ENCODE assay signal across 21 mouse cellular contexts in genomic region chrX:57130633-57131032, GRCm38 (mm10). TPM values are rescaled to one million over a fixed set of nuclear protein-coding genes. Genes with fewer than 3 reads are reported as not detected.
DNase-seq lines count a peak whose midpoint lies in the region; ATAC-seq and TF ChIP-seq lines count a peak whose summit lies in the region.
"Had no signal": no experiment of that assay in that cellular context is flagged by ENCODE, and none has a peak within 500 bp of the region (broad histone marks: within the 10 kb centered on the region; RNA-seq: fewer than 3 reads in every experiment).

No protein-coding gene starts in this region.

- no peak for TF ChIP-seq POLR2A in thymus, adult 2 months (IDR thresholded peaks at IDR 0.05; ENCODE audit: control insufficient read depth, extremely low read depth, insufficient read depth, low read length, poor library complexity)

- CTCF ChIA-PET in Patski (lab: Charles Lee), result interaction anchor here (1.7 kb wide), 1 partner anchor 559 kb away, joined by 3 read pairs; no protein-coding TSS in a partner anchor

- no peak overlapping the region for H3K9ac ChIP-seq in forebrain, embryonic 11.5 days (ENCODE audit: low read length)
- H3K9ac ChIP-seq: hindbrain, embryonic 12.5 days; liver, embryonic 14.5 days; midbrain, embryonic 15.5 days; neural tube, embryonic 12.5 days; stomach, embryonic 15.5 days had no signal

- no peaks in the 10 kb centered on the region for H3K9me3 ChIP-seq in forebrain, embryonic 11.5 days (ENCODE audit: control insufficient read depth, low read length)
- H3K9me3 ChIP-seq: hindbrain, embryonic 12.5 days; midbrain, embryonic 15.5 days; neural tube, embryonic 12.5 days; stomach, embryonic 15.5 days had no signal

- POLR2A ChIA-PET in Patski (lab: Charles Lee), result no interaction called here

- H3K4me1 ChIP-seq in thymus, adult 2 months (replicated peaks; ENCODE audit: control insufficient read depth, insufficient read depth, low read length), result no peaks in the 10 kb centered on the region
- H3K4me1 ChIP-seq in forebrain, embryonic 11.5 days (replicated peaks; ENCODE audit: control insufficient read depth, insufficient read depth, low read length), result no peaks in the 10 kb centered on the region
- H3K4me1 ChIP-seq: hindbrain, embryonic 12.5 days; midbrain, embryonic 15.5 days; neural tube, embryonic 12.5 days; stomach, embryonic 15.5 days had no signal

- no peak for TF ChIP-seq CTCF in thymus, adult 2 months (IDR thresholded peaks at IDR 0.05; ENCODE audit: borderline replicate concordance, control insufficient read depth, extremely low read depth, insufficient read depth, low read length, poor library complexity)
- TF ChIP-seq CTCF in Patski (IDR thresholded peaks at IDR 0.05), result peak; percentile 42

- no peak overlapping the region for H3K4me3 ChIP-seq in thymus, adult 2 months (ENCODE audit: control insufficient read depth, insufficient read depth, low read length)
- H3K4me3 ChIP-seq in forebrain, embryonic 11.5 days (ENCODE audit: low read depth, low read length), result no peak overlapping the region
- H3K4me3 ChIP-seq: hindbrain, embryonic 12.5 days; midbrain, embryonic 15.5 days; neural tube, embryonic 12.5 days; stomach, embryonic 15.5 days had no signal

- no peaks in the 10 kb centered on the region for H3K36me3 ChIP-seq in thymus, adult 2 months (ENCODE audit: control insufficient read depth, insufficient read depth, low read length)
- H3K36me3 ChIP-seq in forebrain, embryonic 11.5 days (ENCODE audit: control insufficient read depth, insufficient read depth, low read length), result no peaks in the 10 kb centered on the region
- H3K36me3 ChIP-seq: hindbrain, embryonic 12.5 days; midbrain, embryonic 15.5 days; neural tube, embryonic 12.5 days; stomach, embryonic 15.5 days had no signal

- peak; percentile 2 for DNase-seq in kidney, adult 9 months
- no peak for DNase-seq in kidney, adult 8-10 months
- DNase-seq in thymus, adult 2 months, result peak; percentile 1
- no peak for DNase-seq in thymus, adult 18-20 months
- DNase-seq in Patski (ENCODE audit: low read depth, low spot score), result no peak
- DNase-seq in gastrocnemius, postnatal 10 days, result no peak
- DNase-seq in forebrain, embryonic 11.5 days (ENCODE audit: low spot score), result no peak
- DNase-seq: cerebellum, adult 2 months; embryo, embryonic 11 days; gastrocnemius, postnatal 25 days; kidney, adult 11 months; layer of hippocampus, adult 9-11 months had no signal

- ATAC-seq in Patski, result no peak
- ATAC-seq in forebrain, embryonic 11.5 days (replicated peaks; ENCODE audit: low FRiP score), result no peak
- ATAC-seq: midbrain, embryonic 15.5 days had no signal

- H3K27ac ChIP-seq in thymus, adult 2 months (ENCODE audit: control insufficient read depth, insufficient read depth, low read length), result no peak overlapping the region
- no peak overlapping the region for H3K27ac ChIP-seq in forebrain, embryonic 11.5 days (ENCODE audit: low read depth, low read length)
- H3K27ac ChIP-seq: hindbrain, embryonic 12.5 days; liver, embryonic 14.5 days; macrophage; midbrain, embryonic 15.5 days; neural tube, embryonic 12.5 days; stomach, embryonic 15.5 days had no signal

- WGBS in thymus, adult 2 months, result 36% methylated on average over 1 of the region's 1 CpGs
- WGBS in forebrain, embryonic 11.5 days, result 48% methylated on average over 1 of the region's 1 CpGs

- in situ Hi-C loops in Patski (cut with MboI; ENCODE audit: low pct_unique_long_range_greater_than_20kb), result loop anchor here (25.0 kb wide), 1 partner anchor 593 kb away; the partner anchor contains the start of gene Gm648

- no peak overlapping the region for H3K4me2 ChIP-seq in forebrain, embryonic 11.5 days (ENCODE audit: low read depth, low read length, severe bottlenecking)
- H3K4me2 ChIP-seq: hindbrain, embryonic 12.5 days; midbrain, embryonic 15.5 days; neural tube, embryonic 12.5 days; stomach, embryonic 15.5 days had no signal

- no peaks in the 10 kb centered on the region for H3K27me3 ChIP-seq in thymus, adult 2 months (ENCODE audit: control insufficient read depth, insufficient read depth, low read length)
- H3K27me3 ChIP-seq in Patski, result peaks cover 40% of the 10 kb centered on the region
- no peaks in the 10 kb centered on the region for H3K27me3 ChIP-seq in forebrain, embryonic 11.5 days (ENCODE audit: control insufficient read depth, insufficient read depth, low read length)
- H3K27me3 ChIP-seq: hindbrain, embryonic 12.5 days; midbrain, embryonic 15.5 days; neural tube, embryonic 12.5 days; stomach, embryonic 15.5 days had no signal

RNA-seq across cellular contexts. Expression of gene Vgll1, which starts 42.7 kb away (rescaled TPM):
- polyA plus RNA-seq in thymus, adult 2 months (2012; rRNA removed), result not detected in 2 replicates
- not detected for polyA plus RNA-seq in Patski (2021)
- not detected for total RNA-seq in gastrocnemius, postnatal 10 days (2021)
- 0.35 TPM in 1 of 2 replicates, not detected in the other for polyA plus RNA-seq in forebrain, embryonic 11.5 days (2014; fragmentation: Nextera tagmentation; extraction: Ambion mirVana)
- total RNA-seq: gastrocnemius, postnatal 25 days; left cerebral cortex, postnatal 25 days had no signal
- polyA plus RNA-seq: cerebellum, adult 2 months; heart, embryonic 14.5 days; liver, embryonic 14.5 days; macrophage; midbrain, embryonic 15.5 days; small intestine, adult 2 months; stomach, embryonic 15.5 days had no signal

Comparison
In these comparisons a context has a peak if more than half of its experiments do, and no peak if none do; other contexts are left out.
1. DNase-seq: peak in kidney, adult 9 months (single experiment) and thymus, adult 2 months (single experiment); none in kidney, adult 8-10 months (0 of 2), thymus, adult 18-20 months (0 of 2), Patski (single experiment), gastrocnemius, postnatal 10 days (single experiment) and forebrain, embryonic 11.5 days (single experiment).